In genomic region chr7:17026710-17027587, GRCm38 (mm10) we compare ENCODE assay signal across 8 mouse cellular contexts. TPM values are rescaled to one million over a fixed set of nuclear protein-coding genes. Genes with fewer than 3 reads are reported as not detected.
DNase-seq lines count a peak whose midpoint lies in the region; ATAC-seq lines count a peak whose summit lies in the region.

No protein-coding gene starts in this region.

- ATAC-seq in erythroblast, adult 5-6 weeks (replicated peaks; ENCODE audit: low FRiP score, poor library complexity, severe bottlenecking): peak; percentile 70
- ATAC-seq in intestine, embryonic 15.5 days: peak; percentile 60
- ATAC-seq in stomach, embryonic 14.5 days (ENCODE audit: insufficient number of reproducible peaks, insufficient read depth, low FRiP score, low read depth): peak; percentile 50

- no peaks in the 10 kb centered on the region for H3K9me3 ChIP-seq in intestine, embryonic 15.5 days
- no peaks in the 10 kb centered on the region for H3K9me3 ChIP-seq in stomach, embryonic 14.5 days (ENCODE audit: control insufficient read depth, low read depth, low read length)

- peak overlapping the region; percentile 86 for H3K9ac ChIP-seq in intestine, embryonic 15.5 days
- peak overlapping the region; percentile 56 for H3K9ac ChIP-seq in stomach, embryonic 14.5 days (replicated peaks; ENCODE audit: low read depth, low read length)

- H3K36me3 ChIP-seq in intestine, embryonic 15.5 days: peaks cover 16% of the 10 kb centered on the region
- H3K36me3 ChIP-seq in stomach, embryonic 14.5 days (ENCODE audit: control insufficient read depth, insufficient read depth, low read length): peaks cover 10% of the 10 kb centered on the region

- 7% methylated on average over 24 of the region's 24 CpGs for WGBS in intestine, embryonic 15.5 days
- whole genome bisulfite sequencing in stomach, embryonic 14.5 days: 5% methylated on average over 24 of the region's 24 CpGs

- peak overlapping the region; percentile 86 for H3K4me3 ChIP-seq in intestine, embryonic 15.5 days (replicated peaks)
- peak overlapping the region; percentile 79 for H3K4me3 ChIP-seq in stomach, embryonic 14.5 days (ENCODE audit: low read depth, low read length)

- H3K27me3 ChIP-seq in intestine, embryonic 15.5 days (replicated peaks): no peaks in the 10 kb centered on the region
- H3K27me3 ChIP-seq in stomach, embryonic 14.5 days (ENCODE audit: control insufficient read depth, insufficient read depth, low read length): no peaks in the 10 kb centered on the region

- peaks cover 43% of the 10 kb centered on the region for H3K4me1 ChIP-seq in intestine, embryonic 15.5 days (replicated peaks)
- peaks cover 20% of the 10 kb centered on the region for H3K4me1 ChIP-seq in stomach, embryonic 14.5 days (ENCODE audit: control insufficient read depth, insufficient read depth, low read length)

- peak overlapping the region; percentile 92 for H3K27ac ChIP-seq in intestine, embryonic 15.5 days
- peak overlapping the region; percentile 71; the same call in 1 of the 2 replicates for H3K27ac ChIP-seq in stomach, embryonic 14.5 days (ENCODE audit: low read length)

- DNase-seq in adrenal gland, adult 2 months: peak; percentile 26
- DNase-seq in adrenal gland, postnatal 4 days (ENCODE audit: low spot score in 2 of 2): no peak
- DNase-seq in right cerebral cortex, adult 2 months (ENCODE audit: low spot score in 2 of 2): peak; percentile 66 to 75
- DNase-seq in right cerebral cortex, postnatal 4 days: no peak
- peak; percentile 56 for DNase-seq in lung, postnatal 25 days (ENCODE audit: low spot score)

- H3K4me2 ChIP-seq in intestine, embryonic 15.5 days (replicated peaks): peak overlapping the region; percentile 74
- peak overlapping the region; percentile 93 for H3K4me2 ChIP-seq in stomach, embryonic 14.5 days (replicated peaks; ENCODE audit: low read depth, low read length)

RNA-seq across cellular contexts. Expression of gene Ppp5c, which starts 0.8 kb away (rescaled TPM):
- 10 to 100 TPM; 82.2 to 86.0 TPM for total RNA-seq in adrenal gland, adult 2 months (2021)
- polyA plus RNA-seq in adrenal gland, adult 2 months (2012; rRNA removed): 164 and 179 TPM in 2 replicates
- total RNA-seq in adrenal gland, postnatal 4 days (2021): 100 to 1,000 TPM in 1 of 2 experiments, 10 to 100 TPM in 1; 91.5 to 102 TPM
- 14.0 and 21.3 TPM in 2 replicates for total RNA-seq in erythroblast, adult 5-6 weeks (2015; ENCODE audit: low replicate concordance)
- 10.6 and 18.9 TPM in 2 replicates for total RNA-seq in erythroblast, adult 5-6 weeks (2017; ENCODE audit: low replicate concordance)
- 81.5 and 89.5 TPM in 2 replicates for polyA plus RNA-seq in intestine, embryonic 15.5 days (2015; fragmentation: Nextera tagmentation; extraction: Ambion mirVana)
- 93.6 and 94.4 TPM in 2 replicates for polyA plus RNA-seq in stomach, embryonic 14.5 days (2014; fragmentation: Nextera tagmentation; extraction: Ambion mirVana)

RNA-seq across cellular contexts. Expression of gene Ccdc8, which starts 34.4 kb away (rescaled TPM):
- total RNA-seq in adrenal gland, adult 2 months (2021): 10 to 100 TPM; 13.6 to 28.9 TPM
- polyA plus RNA-seq in adrenal gland, adult 2 months (2012; rRNA removed): 7.3 and 7.5 TPM in 2 replicates
- total RNA-seq in adrenal gland, postnatal 4 days (2021): 10 to 100 TPM; 40.2 to 45.4 TPM
- total RNA-seq in erythroblast, adult 5-6 weeks (2015; ENCODE audit: low replicate concordance): 0.19 TPM in 1 of 2 replicates, not detected in the other
- total RNA-seq in erythroblast, adult 5-6 weeks (2017; ENCODE audit: low replicate concordance): 0.14 and 1.0 TPM in 2 replicates
- 28.1 and 29.0 TPM in 2 replicates for polyA plus RNA-seq in intestine, embryonic 15.5 days (2015; fragmentation: Nextera tagmentation; extraction: Ambion mirVana)
- 18.7 and 22.3 TPM in 2 replicates for polyA plus RNA-seq in stomach, embryonic 14.5 days (2014; fragmentation: Nextera tagmentation; extraction: Ambion mirVana)

RNA-seq across cellular contexts. Expression of gene Hif3a, which starts 35.3 kb away (rescaled TPM):
- 1 to 10 TPM; 1.6 to 3.2 TPM for total RNA-seq in adrenal gland, adult 2 months (2021)
- polyA plus RNA-seq in adrenal gland, adult 2 months (2012; rRNA removed): 3.1 and 4.0 TPM in 2 replicates
- 10 to 100 TPM; 14.3 to 17.8 TPM for total RNA-seq in adrenal gland, postnatal 4 days (2021)
- 0.42 and 0.58 TPM in 2 replicates for total RNA-seq in erythroblast, adult 5-6 weeks (2015; ENCODE audit: low replicate concordance)
- total RNA-seq in erythroblast, adult 5-6 weeks (2017; ENCODE audit: low replicate concordance): 0.17 TPM in 1 of 2 replicates, not detected in the other
- polyA plus RNA-seq in intestine, embryonic 15.5 days (2015; fragmentation: Nextera tagmentation; extraction: Ambion mirVana): 66.7 and 71.4 TPM in 2 replicates
- polyA plus RNA-seq in stomach, embryonic 14.5 days (2014; fragmentation: Nextera tagmentation; extraction: Ambion mirVana): 46.0 and 51.7 TPM in 2 replicates

RNA-seq across cellular contexts. Expression of gene Gm42372, which starts 44.1 kb away (rescaled TPM):
- total RNA-seq in adrenal gland, adult 2 months (2021): 1 to 10 TPM; 1.1 to 1.6 TPM
- 0.13 and 0.33 TPM in 2 replicates for polyA plus RNA-seq in adrenal gland, adult 2 months (2012; rRNA removed)
- total RNA-seq in adrenal gland, postnatal 4 days (2021): 1 to 10 TPM; 2.2 TPM
- not detected in 2 replicates for total RNA-seq in erythroblast, adult 5-6 weeks (2015; ENCODE audit: low replicate concordance)
- 0.28 TPM in 1 of 2 replicates, not detected in the other for total RNA-seq in erythroblast, adult 5-6 weeks (2017; ENCODE audit: low replicate concordance)
- 0.28 and 0.44 TPM in 2 replicates for polyA plus RNA-seq in intestine, embryonic 15.5 days (2015; fragmentation: Nextera tagmentation; extraction: Ambion mirVana)
- polyA plus RNA-seq in stomach, embryonic 14.5 days (2014; fragmentation: Nextera tagmentation; extraction: Ambion mirVana): 0.55 and 0.59 TPM in 2 replicates

RNA-seq across cellular contexts. Expression of gene Psg16, which starts 46.9 kb away (rescaled TPM):
- total RNA-seq in adrenal gland, adult 2 months (2021): under 1 TPM; 0.35 to 0.58 TPM
- 0.13 and 0.33 TPM in 2 replicates for polyA plus RNA-seq in adrenal gland, adult 2 months (2012; rRNA removed)
- under 1 TPM; 0.39 to 0.79 TPM for total RNA-seq in adrenal gland, postnatal 4 days (2021)
- not detected in 2 replicates for total RNA-seq in erythroblast, adult 5-6 weeks (2015; ENCODE audit: low replicate concordance)
- not detected in 2 replicates for total RNA-seq in erythroblast, adult 5-6 weeks (2017; ENCODE audit: low replicate concordance)
- polyA plus RNA-seq in intestine, embryonic 15.5 days (2015; fragmentation: Nextera tagmentation; extraction: Ambion mirVana): 0.40 and 0.42 TPM in 2 replicates
- 0.10 and 0.24 TPM in 2 replicates for polyA plus RNA-seq in stomach, embryonic 14.5 days (2014; fragmentation: Nextera tagmentation; extraction: Ambion mirVana)

Comparison
In these comparisons a context has a peak if more than half of its experiments do, and no peak if none do; other contexts are left out.
1. DNase-seq: peak in adrenal gland, adult 2 months (single experiment), right cerebral cortex, adult 2 months (2 of 2) and lung, postnatal 25 days (single experiment); none in adrenal gland, postnatal 4 days (0 of 2) and right cerebral cortex, postnatal 4 days (single experiment).
2. RNA of gene Ccdc8, which starts 34.4 kb away (total RNA-seq): 40.2 to 45.4 TPM in adrenal gland, postnatal 4 days and 13.6 to 28.9 TPM in adrenal gland, adult 2 months; 0.14 to 1.0 TPM in erythroblast, adult 5-6 weeks; every median in the first group is over 4 times any median in the second.
3. Peak in every context shown above with its lines, with median percentiles within 50 percentile points of each other: ATAC-seq.